30 mouse cellular contexts compared by ENCODE assay signal in the genomic region with DNA sequence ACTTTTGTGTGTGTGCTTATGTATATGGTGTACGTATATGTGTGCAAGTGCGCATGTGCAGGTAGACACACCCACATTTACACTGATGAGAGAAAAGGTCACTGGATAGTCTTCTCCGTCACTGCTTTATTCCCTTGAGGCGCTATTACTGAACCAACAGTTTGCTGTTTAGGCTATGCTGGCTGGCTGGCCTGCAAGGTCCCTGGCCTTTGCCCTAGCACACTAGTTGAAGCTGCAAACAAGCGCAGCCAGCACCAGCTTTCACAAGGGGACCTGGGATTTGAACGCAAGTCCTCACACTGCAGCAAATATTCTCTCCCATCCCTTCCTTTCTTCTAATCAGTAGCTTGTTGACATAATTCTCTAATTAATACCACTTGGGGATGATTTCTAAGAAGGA. TPM values are rescaled to one million over a fixed set of nuclear protein-coding genes. Genes with fewer than 3 reads are reported as not detected.
DNase-seq lines count a peak whose midpoint lies in the region; ATAC-seq lines count a peak whose summit lies in the region.
"Had no signal": no experiment of that assay in that cellular context is flagged by ENCODE, and none has a peak within 500 bp of the region (broad histone marks: within the 10 kb centered on the region; RNA-seq: fewer than 3 reads in every experiment).

No protein-coding gene starts in this region.

- peak; percentile 13 for DNase-seq in adrenal gland, postnatal 14 days
- DNase-seq in adrenal gland, postnatal 25 days: no peak
- peak; percentile 28 to 41 for DNase-seq in kidney, postnatal 25 days
- DNase-seq in right cerebral cortex, adult 18-20 months: no peak
- DNase-seq in heart, postnatal 25 days (ENCODE audit: low spot score): no peak
- DNase-seq: adrenal gland, adult 8-10 months; cerebellum, adult 11-12 months; cerebellum, postnatal 10 days; heart, postnatal 36 days; layer of hippocampus, adult 9-11 months; lung, embryonic 14.5 days; lung, postnatal 4 days; midbrain, embryonic 14.5 days; right cerebral cortex, postnatal 25 days; spleen, adult 18-20 months; thymus, postnatal 14 days had no signal

- intact Hi-C loops in heart, postnatal 25 days (cut with DNase I): loop anchor here (10.0 kb wide), 1 partner anchor 285 kb away; no protein-coding TSS in a partner anchor

- H3K4me2 ChIP-seq in kidney, embryonic 15.5 days: no peak overlapping the region
- H3K4me2 ChIP-seq in liver, embryonic 16.5 days (ENCODE audit: low read depth, low read length): no peak overlapping the region
- H3K4me2 ChIP-seq: embryonic facial prominence, embryonic 13.5 days; forebrain, embryonic 13.5 days; hindbrain, embryonic 13.5 days; lung, embryonic 14.5 days; neural tube, embryonic 12.5 days had no signal

- H3K9me3 ChIP-seq in kidney, embryonic 15.5 days (replicated peaks): no peaks in the 10 kb centered on the region
- no peaks in the 10 kb centered on the region for H3K9me3 ChIP-seq in liver, embryonic 16.5 days (replicated peaks; ENCODE audit: control insufficient read depth, low read length)
- H3K9me3 ChIP-seq: embryonic facial prominence, embryonic 13.5 days; forebrain, embryonic 13.5 days; hindbrain, embryonic 13.5 days; neural tube, embryonic 12.5 days had no signal

- H3K4me1 ChIP-seq in kidney, embryonic 15.5 days: peaks cover 5% of the 10 kb centered on the region; the same call in 1 of the 2 replicates
- H3K4me1 ChIP-seq in brown adipose tissue, adult 24 weeks (ENCODE audit: control insufficient read depth, insufficient read depth, insufficient read length, low read length): 0 out of 2 replicates have a peak, but pooled peaks cover 4% of the 10 kb centered on the region
- peaks cover 3% of the 10 kb centered on the region for H3K4me1 ChIP-seq in liver, embryonic 16.5 days (ENCODE audit: control insufficient read depth, low read depth, low read length)
- H3K4me1 ChIP-seq: neural tube, embryonic 12.5 days had no signal

- no peak overlapping the region for H3K9ac ChIP-seq in kidney, embryonic 15.5 days
- no peak overlapping the region for H3K9ac ChIP-seq in liver, embryonic 16.5 days (ENCODE audit: low read depth, low read length)
- H3K9ac ChIP-seq: embryonic facial prominence, embryonic 13.5 days; forebrain, embryonic 13.5 days; hindbrain, embryonic 13.5 days; lung, embryonic 14.5 days; neural tube, embryonic 12.5 days had no signal

- WGBS in kidney, embryonic 15.5 days: 90% methylated on average over 6 of the region's 6 CpGs
- WGBS in liver, embryonic 16.5 days (ENCODE audit: insufficient replicate concordance): 71% methylated on average over 6 of the region's 6 CpGs

- H3K4me3 ChIP-seq in kidney, embryonic 15.5 days (replicated peaks): no peak overlapping the region
- H3K4me3 ChIP-seq in brown adipose tissue, adult 24 weeks (ENCODE audit: insufficient read depth, low read depth, low read length): no peak overlapping the region
- H3K4me3 ChIP-seq in liver, embryonic 16.5 days (ENCODE audit: low read depth, low read length): no peak overlapping the region
- H3K4me3 ChIP-seq: embryonic facial prominence, embryonic 13.5 days; forebrain, embryonic 13.5 days; hindbrain, embryonic 13.5 days; neural tube, embryonic 12.5 days had no signal

- peaks cover 36% of the 10 kb centered on the region for H3K36me3 ChIP-seq in kidney, embryonic 15.5 days
- no peaks in the 10 kb centered on the region for H3K36me3 ChIP-seq in liver, embryonic 16.5 days (ENCODE audit: control insufficient read depth, insufficient read depth)

- no peak for ATAC-seq in kidney, embryonic 15.5 days (replicated peaks; ENCODE audit: low FRiP score)
- peak; percentile 70 for ATAC-seq in liver, embryonic 16.5 days (ENCODE audit: low read depth)
- ATAC-seq: CD4-positive, CD25-positive, alpha-beta regulatory T cell, adult 4 months; forebrain, embryonic 13.5 days had no signal

- no peak overlapping the region for H3K27ac ChIP-seq in kidney, embryonic 15.5 days
- peak overlapping the region; percentile 66; the same call in 1 of the 2 replicates for H3K27ac ChIP-seq in brown adipose tissue, adult 24 weeks (replicated peaks; ENCODE audit: low read depth, low read length)
- no peak overlapping the region for H3K27ac ChIP-seq in liver, embryonic 16.5 days (ENCODE audit: low read length)
- H3K27ac ChIP-seq: embryonic facial prominence, embryonic 13.5 days; forebrain, embryonic 13.5 days; hindbrain, embryonic 13.5 days; kidney, postnatal 0 days; neural tube, embryonic 12.5 days had no signal

- no peaks in the 10 kb centered on the region for H3K27me3 ChIP-seq in kidney, embryonic 15.5 days
- no peaks in the 10 kb centered on the region for H3K27me3 ChIP-seq in liver, embryonic 16.5 days (ENCODE audit: control insufficient read depth, insufficient read depth, low read depth, low read length)
- H3K27me3 ChIP-seq: embryonic facial prominence, embryonic 13.5 days; forebrain, embryonic 13.5 days; hindbrain, embryonic 13.5 days; neural tube, embryonic 12.5 days had no signal

RNA-seq across cellular contexts. Expression of a gene that starts 9.4 kb away (rescaled TPM):
- total RNA-seq in adrenal gland, postnatal 14 days (2021): 14.3 and 15.0 TPM in 2 replicates
- 14.5 and 18.9 TPM in 2 replicates for total RNA-seq in adrenal gland, postnatal 25 days (2021)
- 27.6 and 27.9 TPM in 2 replicates for polyA plus RNA-seq in kidney, embryonic 15.5 days (2015; fragmentation: Nextera tagmentation; extraction: Ambion mirVana)
- 9.6 and 10.8 TPM in 2 replicates for polyA plus RNA-seq in brown adipose tissue, adult 24 weeks (2012; ENCODE audit: insufficient read depth, insufficient read length, missing spikeins)
- polyA plus RNA-seq in liver, embryonic 16.5 days (2015; fragmentation: Nextera tagmentation; extraction: Ambion mirVana): 6.6 and 6.9 TPM in 2 replicates
- total RNA-seq in heart, postnatal 25 days (2021): 1 to 10 TPM; 6.4 to 6.5 TPM

RNA-seq across cellular contexts. Expression of a gene that starts 9.5 kb away (rescaled TPM):
- 10.2 and 10.5 TPM in 2 replicates for total RNA-seq in adrenal gland, postnatal 14 days (2021)
- total RNA-seq in adrenal gland, postnatal 25 days (2021): 11.4 and 12.3 TPM in 2 replicates
- 22.3 and 23.6 TPM in 2 replicates for polyA plus RNA-seq in kidney, embryonic 15.5 days (2015; fragmentation: Nextera tagmentation; extraction: Ambion mirVana)
- polyA plus RNA-seq in brown adipose tissue, adult 24 weeks (2012; ENCODE audit: insufficient read depth, insufficient read length, missing spikeins): 4.1 and 5.8 TPM in 2 replicates
- 13.1 and 13.2 TPM in 2 replicates for polyA plus RNA-seq in liver, embryonic 16.5 days (2015; fragmentation: Nextera tagmentation; extraction: Ambion mirVana)
- total RNA-seq in heart, postnatal 25 days (2021): 1 to 10 TPM; 5.8 to 6.0 TPM

RNA-seq across cellular contexts. Expression of a gene that starts 49.8 kb away (rescaled TPM):
- total RNA-seq in adrenal gland, postnatal 14 days (2021): 1.8 and 54.1 TPM in 2 replicates
- total RNA-seq in adrenal gland, postnatal 25 days (2021): 7.7 TPM in 1 of 2 replicates, not detected in the other
- 4.0 and 4.6 TPM in 2 replicates for polyA plus RNA-seq in kidney, embryonic 15.5 days (2015; fragmentation: Nextera tagmentation; extraction: Ambion mirVana)
- not detected in 2 replicates for polyA plus RNA-seq in brown adipose tissue, adult 24 weeks (2012; ENCODE audit: insufficient read depth, insufficient read length, missing spikeins)
- 47.1 and 55.1 TPM in 2 replicates for polyA plus RNA-seq in liver, embryonic 16.5 days (2015; fragmentation: Nextera tagmentation; extraction: Ambion mirVana)
- not detected for total RNA-seq in heart, postnatal 25 days (2021)
- total RNA-seq: heart, adult 8-10 months; left cerebral cortex, adult 18-20 months; left cerebral cortex, postnatal 25 days; megakaryocyte-erythroid progenitor cell, adult 5-6 weeks had no signal
- polyA plus RNA-seq: cortical plate, adult 2 months; neural tube, embryonic 12.5 days had no signal

Comparison
In these comparisons a context has a peak if more than half of its experiments do, and no peak if none do; other contexts are left out.
1. DNase-seq: peak in adrenal gland, postnatal 14 days (single experiment) and kidney, postnatal 25 days (2 of 2); none in adrenal gland, postnatal 25 days (single experiment), right cerebral cortex, adult 18-20 months (single experiment) and heart, postnatal 25 days (single experiment).